Mouse (Mus musculus): ENCODE results near the gene Tiam2. TPM values are rescaled to one million over a fixed set of nuclear protein-coding genes. Genes with fewer than 3 reads are reported as not detected.

The Tiam2 gene
- total and polyA plus RNA-seq, 3 experiments = 0.42 to 1.9 TPM; not detected in 1

DNA sequence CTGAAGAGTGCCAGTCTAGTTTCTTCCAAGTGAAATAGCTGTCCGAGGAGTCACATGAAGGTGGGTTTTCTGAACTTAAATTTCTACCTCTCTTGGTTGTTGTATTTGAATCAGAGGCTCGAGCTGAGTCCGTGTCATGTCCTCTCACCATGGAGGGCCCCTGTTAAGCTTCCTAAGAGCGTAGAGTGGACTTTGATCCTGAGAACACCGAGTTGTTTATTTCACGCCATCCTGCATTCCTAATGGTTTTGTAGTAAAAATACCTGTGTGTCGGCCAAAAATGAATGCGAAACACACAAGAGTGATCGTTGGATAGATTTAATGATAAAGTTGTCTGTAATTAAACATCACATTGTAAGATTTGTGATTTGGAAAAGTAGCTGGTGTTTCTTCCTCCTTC lies 128.5 kb downstream of the Tiam2 start:
- DNase-seq (ENCODE audit: low read depth, low spot score) = no peak
- TF ChIP-seq JUND (IDR thresholded peaks at IDR 0.05; ENCODE audit: low read depth, low read length) = no peak
- TF ChIP-seq ZNF384 (IDR thresholded peaks at IDR 0.05; ENCODE audit: low read depth, low read length) = no peak
- TF ChIP-seq MXI1 (IDR thresholded peaks at IDR 0.05; ENCODE audit: low read depth, low read length) = no peak
- TF ChIP-seq KAT2A (conservative IDR thresholded peaks at IDR 0.05; ENCODE audit: low read depth, low read length) = no peak

DNA sequence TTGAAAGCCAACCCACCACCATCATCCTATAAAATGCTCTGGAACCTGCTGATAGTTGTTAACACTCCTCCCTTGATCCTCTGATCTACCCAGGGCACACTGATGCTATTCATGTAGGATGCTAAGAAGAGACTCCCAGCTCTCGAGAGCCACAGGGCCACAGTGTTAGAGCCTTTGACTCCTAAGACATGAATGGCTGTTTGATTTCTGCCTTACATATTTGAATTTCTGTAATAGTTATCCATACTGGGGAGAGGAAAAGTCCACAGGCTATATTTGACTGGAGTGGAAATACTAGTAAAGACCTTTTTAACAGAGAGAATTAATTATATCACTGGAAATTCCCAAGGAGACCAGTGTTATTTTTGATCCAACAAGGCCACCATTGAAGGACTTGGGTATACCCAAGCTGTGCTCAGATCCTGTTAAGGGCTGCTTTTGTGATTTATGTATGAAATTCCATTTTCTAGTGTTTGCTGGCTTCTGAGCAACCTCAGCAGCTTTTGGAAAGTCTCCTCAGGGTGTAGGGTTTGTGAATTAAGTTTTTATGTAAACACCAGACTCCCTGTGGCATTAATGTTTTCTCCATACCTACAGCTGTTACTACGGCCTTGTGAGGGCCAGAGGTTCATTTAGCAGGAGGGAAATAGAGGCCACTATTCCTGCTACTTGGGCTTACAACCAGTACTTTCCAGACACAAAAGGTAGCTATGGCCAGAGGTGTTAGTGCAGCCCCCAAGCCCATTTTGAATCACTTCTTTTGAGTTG lies 131.7 kb downstream of the Tiam2 start:
- Histone ChIP-seq H3K27ac (ENCODE audit: control insufficient read depth, low read depth, low read length) (no peak overlapping the region), H3K4me1 (ENCODE audit: control insufficient read depth in 1 of 2, insufficient read depth in 2 of 2, low read length in 2 of 2) (no peaks in the 10 kb centered on the region), H3K79me2 (ENCODE audit: control insufficient read depth, insufficient read depth, low read length, poor library complexity) (no peaks in the 10 kb centered on the region), H3K9ac (ENCODE audit: control insufficient read depth, low read depth, low read length, poor library complexity, severe bottlenecking) (no peak overlapping the region), H3K27me3 (ENCODE audit: control insufficient read depth in 1 of 2, insufficient read depth in 2 of 2, low read length in 2 of 2) (0 out of 4 replicates have a peak, but pooled peaks cover 0 to 3% of the 10 kb centered on the region in 2 experiments), H3K36me3 (ENCODE audit: control insufficient read depth in 1 of 2, insufficient read depth in 2 of 2, low read length in 2 of 2) (no peaks in the 10 kb centered on the region), H3K9me3 (replicated peaks; ENCODE audit: insufficient read depth, low read length) (no peaks in the 10 kb centered on the region), H3K4me3 (ENCODE audit: control insufficient read depth in 1 of 2, insufficient read depth in 1 of 2, low read depth in 2 of 2, low read length in 2 of 2) (no peak overlapping the region)
- no peak for DNase-seq (ENCODE audit: low read depth, low spot score)
- TF ChIP-seq UBTF (IDR thresholded peaks at IDR 0.05; ENCODE audit: borderline replicate concordance, insufficient read depth, low read depth, low read length) = no peak
- TF ChIP-seq ZKSCAN1 (IDR thresholded peaks at IDR 0.05; ENCODE audit: low read depth, low read length) = no peak
- TF ChIP-seq MEF2A (IDR thresholded peaks at IDR 0.05; ENCODE audit: extremely low read depth, insufficient replicate concordance, low read depth, low read length, poor library complexity, severe bottlenecking) = no peak
- TF ChIP-seq SMC3 (IDR thresholded peaks at IDR 0.05; ENCODE audit: low read depth, low read length) = no peak
- TF ChIP-seq EP300 (IDR thresholded peaks at IDR 0.05; ENCODE audit: low read depth in 1 of 2, low read length in 2 of 2) = no peak
- no peak for TF ChIP-seq TBP (IDR thresholded peaks at IDR 0.05; ENCODE audit: low read depth, low read length)
- no peak for TF ChIP-seq RCOR1 (IDR thresholded peaks at IDR 0.05; ENCODE audit: low read depth, low read length)
- TF ChIP-seq GABPA (IDR thresholded peaks at IDR 0.05; ENCODE audit: low read depth, low read length) = no peak
- TF ChIP-seq MAZ (IDR thresholded peaks at IDR 0.05; ENCODE audit: low read depth, low read length) = no peak
- no peak for TF ChIP-seq BHLHE40 (IDR thresholded peaks at IDR 0.05; ENCODE audit: borderline replicate concordance, low read depth, low read length)
- no peak for TF ChIP-seq ZC3H11A (IDR thresholded peaks at IDR 0.05; ENCODE audit: low read depth, low read length)
- no peak for TF ChIP-seq ELF1 (IDR thresholded peaks at IDR 0.05; ENCODE audit: low read depth, low read length)
- TF ChIP-seq SIN3A (IDR thresholded peaks at IDR 0.05; ENCODE audit: low read length) = no peak
- no peak for TF ChIP-seq HCFC1 (IDR thresholded peaks at IDR 0.05; ENCODE audit: low read depth, low read length)
- no peak for TF ChIP-seq CHD2 (IDR thresholded peaks at IDR 0.05; ENCODE audit: low read length)
- TF ChIP-seq KAT2A (conservative IDR thresholded peaks at IDR 0.05; ENCODE audit: low read depth, low read length) = no peak

More for the DNA sequence above, 128.5 kb downstream of the Tiam2 start:
- Histone ChIP-seq H3K9me3 (replicated peaks; ENCODE audit: insufficient read depth, low read length) (no peaks in the 10 kb centered on the region), H3K36me3 (ENCODE audit: control insufficient read depth in 1 of 2, insufficient read depth in 2 of 2, low read length in 2 of 2) (no peaks in the 10 kb centered on the region), H3K4me1 (ENCODE audit: control insufficient read depth in 1 of 2, insufficient read depth in 2 of 2, low read length in 2 of 2) (no peaks in the 10 kb centered on the region), H3K27ac (ENCODE audit: control insufficient read depth, low read depth, low read length) (no peak overlapping the region), H3K9ac (ENCODE audit: control insufficient read depth, low read depth, low read length, poor library complexity, severe bottlenecking) (no peak overlapping the region), H3K27me3 (ENCODE audit: control insufficient read depth in 1 of 2, insufficient read depth in 2 of 2, low read length in 2 of 2) (0 out of 4 replicates have a peak, but pooled peaks cover 0 to 3% of the 10 kb centered on the region in 2 experiments), H3K4me3 (ENCODE audit: control insufficient read depth in 1 of 2, insufficient read depth in 1 of 2, low read depth in 2 of 2, low read length in 2 of 2) (no peak overlapping the region), H3K79me2 (ENCODE audit: control insufficient read depth, insufficient read depth, low read length, poor library complexity) (no peaks in the 10 kb centered on the region)

Data from MEL (cell line).